Mouse (Mus musculus): Measurements from ENCODE around the gene Zfp597. TPM values are rescaled to one million over a fixed set of nuclear protein-coding genes. Genes with fewer than 3 reads are reported as not detected.

The Zfp597 gene
- polyA plus RNA-seq (2014; fragmentation: Nextera tagmentation; extraction: Ambion mirVana), result 9.2 and 9.5 TPM in 2 replicates

DNA sequence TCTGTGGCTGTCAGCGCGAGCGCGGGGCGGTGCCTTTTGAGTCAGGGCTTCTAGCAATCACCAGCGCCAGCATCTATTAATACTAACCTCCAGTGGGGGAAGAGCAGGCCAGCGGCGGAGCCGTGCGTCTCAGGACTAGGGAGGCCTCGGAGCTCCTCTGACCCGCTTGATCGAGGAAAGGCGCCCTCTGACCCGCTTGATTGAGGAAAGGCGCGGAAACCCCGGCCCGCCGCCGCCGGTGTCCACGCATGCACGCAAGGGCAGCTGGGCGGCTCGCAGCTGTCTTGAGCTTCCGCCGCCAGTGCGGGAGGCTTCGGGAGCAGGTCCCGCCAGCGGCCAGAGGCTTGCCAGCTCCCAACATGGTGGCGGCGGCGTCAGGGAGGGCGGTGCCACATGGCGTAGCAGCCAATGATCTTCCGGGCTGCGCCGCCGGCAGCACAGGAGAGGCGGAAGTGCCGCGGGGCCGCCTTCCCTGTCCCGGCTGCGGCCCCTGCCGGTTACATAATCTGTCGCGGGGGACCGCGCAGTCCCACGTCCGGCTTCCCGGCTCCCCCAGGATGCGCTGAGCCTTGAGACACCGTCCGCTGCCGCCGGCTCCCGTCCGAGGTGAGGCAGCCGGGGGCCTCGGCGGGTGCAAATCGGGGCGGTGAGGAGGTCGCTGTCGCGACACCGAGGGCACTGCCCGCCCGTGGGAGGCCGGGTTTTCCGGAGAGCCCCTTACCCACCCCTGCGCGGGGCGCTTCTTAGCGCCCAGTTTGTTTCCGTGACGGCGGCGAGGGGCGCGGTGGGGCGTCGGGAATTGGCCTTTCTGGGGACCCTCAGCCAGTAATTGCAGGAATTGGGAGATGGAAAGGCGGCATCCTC is at the start of gene Zfp597, which contains the start of gene Gm20695:
Zfp597 (minus strand) TSS at position 361 of the 864 bp plus-strand sequence.
Gm20695 (plus strand) TSS at position 448 of the 864 bp plus-strand sequence.
- Histone ChIP-seq H3K4me3 (ENCODE audit: low read depth, low read length) (peak within 1 kb of the TSS; percentile 83), H3K27ac (ENCODE audit: low read depth, low read length) (peak within 1 kb of the TSS; percentile 91), H3K4me2 (replicated peaks; ENCODE audit: low read depth, low read length) (peak within 1 kb of the TSS; percentile 78), H3K9me3 (ENCODE audit: control insufficient read depth, low read length) (no peaks in the 10 kb centered on the region), H3K36me3 (ENCODE audit: control insufficient read depth, insufficient read depth, low read length) (no peaks in the 10 kb centered on the region), H3K9ac (ENCODE audit: low read depth, low read length) (peak within 1 kb of the TSS; percentile 87), H3K27me3 (ENCODE audit: control insufficient read depth, insufficient read depth, low read length) (no peaks in the 10 kb centered on the region), H3K4me1 (replicated peaks; ENCODE audit: control insufficient read depth, insufficient read depth, low read length) (peaks cover 6% of the 10 kb centered on the region; the same call in 1 of the 2 replicates)
- ATAC-seq (ENCODE audit: low FRiP score) (peak; percentile 99), DNase-seq (ENCODE audit: low spot score) (peak; percentile 95)
- WGBS, result under 1% methylated on average over 86 of the region's 88 CpGs

DNA sequence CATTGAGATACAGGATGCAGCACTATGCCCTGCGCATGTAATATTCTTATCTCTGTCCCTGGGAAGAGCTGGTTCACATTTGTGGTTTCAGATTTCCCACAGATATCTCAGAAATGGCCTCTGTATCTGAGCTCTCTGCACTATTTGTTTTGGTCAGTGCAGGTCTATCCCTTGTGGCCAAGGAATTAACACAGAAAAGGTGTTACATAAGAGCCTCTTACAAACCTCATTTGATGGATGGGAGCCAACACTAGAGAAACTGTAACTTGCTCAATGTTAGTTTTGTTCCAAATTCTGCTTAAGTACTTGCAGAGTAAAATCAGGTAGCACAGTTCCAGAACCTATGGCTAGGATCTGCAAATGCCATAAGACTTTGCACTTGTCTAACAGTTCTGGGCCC is 49.7 kb upstream of the Zfp597 start:
- 93% methylated on average over 1 of the region's 1 CpGs for WGBS
- no peak overlapping the region for H3K9ac ChIP-seq (ENCODE audit: low read depth, low read length)
- no peaks in the 10 kb centered on the region; the same call in 1 of the 2 replicates for H3K36me3 ChIP-seq (ENCODE audit: control insufficient read depth, insufficient read depth, low read length)

DNA sequence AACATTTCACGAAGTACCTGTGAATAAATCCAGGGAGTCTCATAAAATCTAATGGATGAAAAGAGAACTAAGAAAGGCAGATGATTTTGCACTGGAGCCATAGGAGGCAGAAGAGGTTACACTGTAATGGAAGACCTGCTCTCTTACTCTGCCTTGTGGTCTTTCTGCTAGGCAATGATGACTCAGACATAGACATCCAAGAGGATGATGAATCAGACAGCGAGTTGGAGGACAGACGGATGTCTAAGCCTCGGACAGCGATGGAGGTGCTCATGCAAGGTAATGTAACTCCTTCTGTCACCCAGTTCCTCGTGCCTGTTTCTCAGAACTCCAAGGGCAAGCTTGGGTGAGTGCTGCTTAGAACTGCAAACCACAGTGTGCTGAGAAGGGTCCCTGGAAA is 49.2 kb upstream of the Zfp597 start:
- ATAC-seq (ENCODE audit: low FRiP score), result no peak
- H3K4me1 ChIP-seq (replicated peaks; ENCODE audit: control insufficient read depth, insufficient read depth, low read length), result no peaks in the 10 kb centered on the region
- H3K4me3 ChIP-seq (ENCODE audit: low read depth, low read length), result no peak overlapping the region
- WGBS, result 97% methylated on average over 6 of the region's 6 CpGs
- H3K27me3 ChIP-seq (ENCODE audit: control insufficient read depth, insufficient read depth, low read length), result no peaks in the 10 kb centered on the region
- no peak for DNase-seq (ENCODE audit: low spot score)
- H3K36me3 ChIP-seq (ENCODE audit: control insufficient read depth, insufficient read depth, low read length), result no peaks in the 10 kb centered on the region; the same call in 1 of the 2 replicates
- H3K9me3 ChIP-seq (ENCODE audit: control insufficient read depth, low read length), result no peaks in the 10 kb centered on the region
- no peak overlapping the region for H3K4me2 ChIP-seq (replicated peaks; ENCODE audit: low read depth, low read length)
- H3K27ac ChIP-seq (ENCODE audit: low read depth, low read length), result no peak overlapping the region
- no peak overlapping the region for H3K9ac ChIP-seq (ENCODE audit: low read depth, low read length)

More for the DNA sequence above, 49.7 kb upstream of the Zfp597 start:
- H3K4me3 ChIP-seq (ENCODE audit: low read depth, low read length), result no peak overlapping the region
- no peaks in the 10 kb centered on the region for H3K4me1 ChIP-seq (replicated peaks; ENCODE audit: control insufficient read depth, insufficient read depth, low read length)
- ATAC-seq (ENCODE audit: low FRiP score) (no peak), DNase-seq (ENCODE audit: low spot score) (no peak)
- no peaks in the 10 kb centered on the region for H3K9me3 ChIP-seq (ENCODE audit: control insufficient read depth, low read length)
- no peak overlapping the region for H3K4me2 ChIP-seq (replicated peaks; ENCODE audit: low read depth, low read length)
- H3K27ac ChIP-seq (ENCODE audit: low read depth, low read length), result no peak overlapping the region
- H3K27me3 ChIP-seq (ENCODE audit: control insufficient read depth, insufficient read depth, low read length), result no peaks in the 10 kb centered on the region

DNA sequence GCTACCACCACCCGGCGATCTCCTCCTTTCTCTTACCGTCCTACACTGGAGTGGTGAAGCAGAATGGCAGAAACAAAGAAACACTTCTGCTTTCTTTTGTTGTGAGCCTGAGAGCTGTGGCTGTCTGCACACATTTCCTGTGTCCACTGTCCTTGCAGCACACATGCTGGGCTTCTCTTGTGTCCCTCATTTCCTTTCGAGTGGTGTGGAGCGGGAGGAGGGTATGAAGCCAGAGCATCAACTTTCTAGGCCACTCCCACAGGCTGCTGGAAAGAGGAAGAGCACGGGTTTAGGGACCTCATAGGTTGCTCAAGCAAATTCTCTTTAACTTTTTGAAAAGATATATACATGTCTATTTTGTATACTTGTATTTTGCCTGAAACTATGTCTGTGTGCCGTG is 44.8 kb upstream of the Zfp597 start:
- Histone ChIP-seq H3K9ac (ENCODE audit: low read depth, low read length) (no peak overlapping the region), H3K4me1 (replicated peaks; ENCODE audit: control insufficient read depth, insufficient read depth, low read length) (no peaks in the 10 kb centered on the region), H3K27me3 (ENCODE audit: control insufficient read depth, insufficient read depth, low read length) (no peaks in the 10 kb centered on the region), H3K36me3 (ENCODE audit: control insufficient read depth, insufficient read depth, low read length) (no peaks in the 10 kb centered on the region), H3K4me3 (ENCODE audit: low read depth, low read length) (no peak overlapping the region), H3K27ac (ENCODE audit: low read depth, low read length) (no peak overlapping the region), H3K9me3 (ENCODE audit: control insufficient read depth, low read length) (no peaks in the 10 kb centered on the region), H3K4me2 (replicated peaks; ENCODE audit: low read depth, low read length) (no peak overlapping the region)
- no peak for ATAC-seq (ENCODE audit: low FRiP score)
- DNase-seq (ENCODE audit: low spot score), result no peak
- WGBS, result 77% methylated on average over 7 of the region's 7 CpGs

DNA sequence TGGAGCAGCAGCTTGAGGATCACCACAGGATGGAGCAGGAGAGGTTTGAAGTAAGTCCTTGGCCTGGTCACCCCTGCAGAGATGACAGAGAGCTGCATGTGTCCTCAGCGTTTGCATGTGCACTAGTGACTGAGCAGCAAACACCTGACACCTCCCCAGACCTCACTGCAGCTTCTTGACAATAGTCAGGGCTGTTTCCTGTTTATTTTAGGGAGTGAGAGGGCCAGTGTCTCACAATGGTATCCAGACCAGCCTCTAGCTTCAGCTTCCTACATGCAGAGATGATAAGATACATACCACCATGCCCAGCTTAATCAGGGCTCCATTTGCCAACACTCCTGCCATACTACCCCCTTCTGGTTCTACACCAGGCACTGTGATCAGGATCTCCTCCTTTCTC is 44.2 kb upstream of the Zfp597 start:
- no peak overlapping the region for H3K9ac ChIP-seq (ENCODE audit: low read depth, low read length)
- H3K36me3 ChIP-seq (ENCODE audit: control insufficient read depth, insufficient read depth, low read length), result no peaks in the 10 kb centered on the region
- DNase-seq (ENCODE audit: low spot score), result no peak
- H3K27ac ChIP-seq (ENCODE audit: low read depth, low read length), result no peak overlapping the region
- H3K4me2 ChIP-seq (replicated peaks; ENCODE audit: low read depth, low read length), result no peak overlapping the region
- H3K4me1 ChIP-seq (replicated peaks; ENCODE audit: control insufficient read depth, insufficient read depth, low read length), result no peaks in the 10 kb centered on the region
- WGBS, result 81% methylated on average over 1 of the region's 1 CpGs
- H3K27me3 ChIP-seq (ENCODE audit: control insufficient read depth, insufficient read depth, low read length), result no peaks in the 10 kb centered on the region
- no peak for ATAC-seq (ENCODE audit: low FRiP score)
- H3K9me3 ChIP-seq (ENCODE audit: control insufficient read depth, low read length), result no peaks in the 10 kb centered on the region
- no peak overlapping the region for H3K4me3 ChIP-seq (ENCODE audit: low read depth, low read length)

DNA sequence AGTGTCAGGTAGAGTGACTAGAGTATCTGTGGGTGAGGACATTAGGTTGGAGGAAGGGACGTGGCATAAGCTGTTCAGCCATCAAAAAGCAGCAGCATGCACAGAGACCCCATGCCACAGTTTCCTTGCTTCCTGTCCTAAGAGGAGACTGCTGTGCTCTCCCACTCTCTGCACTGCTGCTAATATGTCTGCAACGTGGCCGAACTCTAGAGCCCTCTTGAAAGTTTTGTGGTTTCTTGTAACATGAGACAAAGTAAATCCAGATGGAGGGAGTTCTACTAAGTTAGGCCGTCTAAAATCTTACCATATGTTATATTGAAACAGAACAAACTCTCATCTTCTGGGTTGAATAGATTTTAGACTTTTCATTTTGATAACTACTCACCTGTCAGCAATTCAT is 39.6 kb upstream of the Zfp597 start:
- ATAC-seq (ENCODE audit: low FRiP score) (no peak), DNase-seq (ENCODE audit: low spot score) (peak; percentile 3)
- Histone ChIP-seq H3K27ac (ENCODE audit: low read depth, low read length) (no peak overlapping the region), H3K4me1 (replicated peaks; ENCODE audit: control insufficient read depth, insufficient read depth, low read length) (no peaks in the 10 kb centered on the region), H3K9ac (ENCODE audit: low read depth, low read length) (no peak overlapping the region), H3K36me3 (ENCODE audit: control insufficient read depth, insufficient read depth, low read length) (no peaks in the 10 kb centered on the region), H3K9me3 (ENCODE audit: control insufficient read depth, low read length) (no peaks in the 10 kb centered on the region), H3K4me2 (replicated peaks; ENCODE audit: low read depth, low read length) (no peak overlapping the region), H3K4me3 (ENCODE audit: low read depth, low read length) (no peak overlapping the region), H3K27me3 (ENCODE audit: control insufficient read depth, insufficient read depth, low read length) (no peaks in the 10 kb centered on the region)
- WGBS, result 73% methylated on average over 4 of the region's 4 CpGs

DNA sequence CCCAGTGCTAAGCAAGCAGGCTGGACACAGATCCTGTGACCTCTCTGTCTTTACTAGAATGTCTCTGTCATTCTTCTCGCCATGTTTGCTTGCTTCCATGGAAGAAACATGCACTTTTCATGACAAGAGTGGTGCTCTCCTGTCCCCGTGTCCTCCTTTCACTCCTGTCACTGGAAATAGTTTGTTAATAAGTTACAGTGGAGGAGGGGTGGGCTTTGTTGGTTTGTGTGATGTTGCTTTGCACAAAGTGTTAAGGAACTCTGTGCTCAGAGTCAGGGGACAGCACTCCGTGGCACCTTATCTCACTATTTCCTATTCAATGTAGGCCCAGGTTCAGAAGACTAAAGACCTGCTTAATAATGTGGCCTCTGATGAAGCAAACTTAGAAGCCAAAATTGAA is 39.2 kb upstream of the Zfp597 start:
- H3K9me3 ChIP-seq (ENCODE audit: control insufficient read depth, low read length), result no peaks in the 10 kb centered on the region
- no peaks in the 10 kb centered on the region for H3K27me3 ChIP-seq (ENCODE audit: control insufficient read depth, insufficient read depth, low read length)
- ATAC-seq (ENCODE audit: low FRiP score) (no peak), DNase-seq (ENCODE audit: low spot score) (no peak)
- no peak overlapping the region for H3K27ac ChIP-seq (ENCODE audit: low read depth, low read length)
- no peak overlapping the region for H3K9ac ChIP-seq (ENCODE audit: low read depth, low read length)
- no peak overlapping the region for H3K4me3 ChIP-seq (ENCODE audit: low read depth, low read length)
- WGBS, result 86% methylated on average over 3 of the region's 3 CpGs
- no peaks in the 10 kb centered on the region for H3K4me1 ChIP-seq (replicated peaks; ENCODE audit: control insufficient read depth, insufficient read depth, low read length)
- no peaks in the 10 kb centered on the region for H3K36me3 ChIP-seq (ENCODE audit: control insufficient read depth, insufficient read depth, low read length)
- no peak overlapping the region for H3K4me2 ChIP-seq (replicated peaks; ENCODE audit: low read depth, low read length)

DNA sequence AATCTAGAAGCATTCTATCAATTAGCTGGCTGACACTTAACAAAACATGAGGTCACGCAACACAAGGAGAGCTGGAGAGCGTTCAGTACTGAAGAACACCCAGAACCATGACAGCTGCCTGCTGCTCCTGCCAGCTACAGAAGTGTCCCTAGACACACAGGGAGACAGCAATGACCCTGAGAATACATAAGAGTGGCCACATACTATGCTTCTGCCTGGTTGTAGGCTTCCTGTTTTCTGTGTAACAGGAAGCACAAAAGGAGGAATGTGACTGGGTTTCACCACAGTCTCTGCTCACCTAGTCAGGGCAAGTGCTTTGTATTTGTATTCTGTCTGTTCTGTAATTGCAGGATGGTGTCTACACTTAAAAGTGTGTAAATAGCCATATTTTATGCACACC is 36.4 kb upstream of the Zfp597 start:
- H3K4me3 ChIP-seq (ENCODE audit: low read depth, low read length), result no peak overlapping the region
- no peaks in the 10 kb centered on the region for H3K36me3 ChIP-seq (ENCODE audit: control insufficient read depth, insufficient read depth, low read length)
- WGBS, result 94% methylated on average over 2 of the region's 2 CpGs
- H3K9ac ChIP-seq (ENCODE audit: low read depth, low read length), result no peak overlapping the region
- ATAC-seq (ENCODE audit: low FRiP score) (no peak), DNase-seq (ENCODE audit: low spot score) (no peak)
- H3K4me1 ChIP-seq (replicated peaks; ENCODE audit: control insufficient read depth, insufficient read depth, low read length), result no peaks in the 10 kb centered on the region
- H3K27me3 ChIP-seq (ENCODE audit: control insufficient read depth, insufficient read depth, low read length), result no peaks in the 10 kb centered on the region
- no peak overlapping the region for H3K4me2 ChIP-seq (replicated peaks; ENCODE audit: low read depth, low read length)
- no peaks in the 10 kb centered on the region for H3K9me3 ChIP-seq (ENCODE audit: control insufficient read depth, low read length)
- no peak overlapping the region for H3K27ac ChIP-seq (ENCODE audit: low read depth, low read length)

DNA sequence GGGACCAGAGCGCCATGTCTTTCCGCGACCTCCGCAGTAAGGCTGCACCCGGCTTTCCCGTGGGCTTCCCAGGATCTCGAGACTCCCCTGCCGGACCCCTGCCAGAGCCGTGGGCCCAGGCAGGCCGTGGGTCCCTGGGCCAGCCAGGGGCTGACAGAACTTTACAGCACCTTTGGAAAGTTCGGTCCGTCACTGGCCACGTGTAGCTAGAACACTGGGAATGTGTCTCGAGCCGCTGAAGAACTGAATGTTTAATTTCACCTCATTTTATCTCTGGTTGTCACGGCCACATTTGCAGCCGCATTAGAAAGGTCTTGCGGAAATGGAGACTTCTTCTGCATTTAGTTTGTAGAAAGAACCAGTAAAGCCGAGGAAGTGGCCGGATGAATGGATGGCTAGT is 24.8 kb upstream of the Zfp597 start:
- H3K9me3 ChIP-seq (ENCODE audit: control insufficient read depth, low read length), result no peaks in the 10 kb centered on the region
- H3K4me3 ChIP-seq (ENCODE audit: low read depth, low read length), result peak overlapping the region; percentile 48
- no peaks in the 10 kb centered on the region for H3K27me3 ChIP-seq (ENCODE audit: control insufficient read depth, insufficient read depth, low read length)
- WGBS, result 12% methylated on average over 20 of the region's 20 CpGs
- no peak; the same call in 1 of the 2 replicates for ATAC-seq (ENCODE audit: low FRiP score)
- peak overlapping the region; percentile 44 for H3K9ac ChIP-seq (ENCODE audit: low read depth, low read length)
- DNase-seq (ENCODE audit: low spot score), result no peak
- H3K4me2 ChIP-seq (replicated peaks; ENCODE audit: low read depth, low read length), result peak overlapping the region; percentile 67
- no peaks in the 10 kb centered on the region; the same call in 1 of the 2 replicates for H3K36me3 ChIP-seq (ENCODE audit: control insufficient read depth, insufficient read depth, low read length)
- no peaks in the 10 kb centered on the region for H3K4me1 ChIP-seq (replicated peaks; ENCODE audit: control insufficient read depth, insufficient read depth, low read length)
- H3K27ac ChIP-seq (ENCODE audit: low read depth, low read length), result no peak overlapping the region

All from hindbrain, embryonic 11.5 days (tissue).